Mouse (Mus musculus) layer of hippocampus, postnatal 14 days (tissue): Measurements from ENCODE around the gene St13. TPM values are rescaled to one million over a fixed set of nuclear protein-coding genes. Genes with fewer than 3 reads are reported as not detected.
"Not testable (repeated sequence)": the region's sequence is repeated elsewhere in the genome, so short reads cannot be mapped to it uniquely, and the experiment has no call there.

Source experiments
- DNase-seq, 2 experiments: peaks; one replicate each; pipeline ENCODE4 v3.0.0; 2021 to 2022; ENCODE audit warnings: low spot score in 2 of 2, mixed read lengths in 1 of 2
- long read RNA-seq, 2 experiments: library from polyadenylated mRNA; stranded (forward); transcript quantifications; one replicate each; pipeline ENCODE4 v2.0.0; 2021
- total RNA-seq, 2 experiments: library from RNA; stranded (reverse); gene quantifications; 2 replicates each; pipeline ENCODE4 v1.2.3; 2021

The St13 gene
- total RNA-seq, result 100 to 1,000 TPM; 155 to 183 TPM
- long read RNA-seq, experiment 1, transcript St13-205 (12 exons, 3,346 nt), result major isoform, 108 of 127 reads
- long read RNA-seq, experiment 1, partial matches to known transcripts, result 6 of 127 reads
- long read RNA-seq, experiment 1, other reads (novel, unspliced or antisense), result 13 of 127 reads
- long read RNA-seq, experiment 2, transcript St13-205 (12 exons, 3,346 nt), result major isoform, 136 of 154 reads
- long read RNA-seq, experiment 2, partial matches to known transcripts, result 8 of 154 reads
- long read RNA-seq, experiment 2, other reads (novel, unspliced or antisense), result 10 of 154 reads

GRCm38 (mm10) chr15:81399638-81400315, at the start of gene St13, which contains the start of gene Xpnpep3:
St13 (minus strand) TSS chr15:81400077.
Xpnpep3 (plus strand) TSS chr15:81400138.
- DNase-seq, result peak; percentile 97 to 99

DNA sequence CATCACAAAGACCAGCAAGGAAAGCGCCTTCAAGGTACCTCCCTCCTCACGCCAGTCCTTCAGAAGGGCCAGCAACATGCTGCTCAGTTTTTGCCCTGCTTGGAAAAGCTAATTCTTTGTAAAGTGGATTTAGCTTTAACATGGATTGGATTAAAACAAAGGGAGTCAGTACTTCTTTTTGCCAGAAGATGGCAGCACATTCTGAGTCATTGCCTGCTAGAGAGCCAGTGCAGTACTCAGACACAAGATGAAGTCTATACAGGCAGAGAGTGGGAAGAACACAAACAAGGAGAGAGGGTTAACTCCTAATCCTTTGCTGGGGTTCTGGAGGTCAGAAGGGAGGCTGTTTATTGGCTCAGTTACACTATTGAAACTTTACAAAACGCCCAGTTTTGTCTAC, 48.6 kb upstream of the St13 start:
- peak; percentile 55 to 84 for DNase-seq

- no peak for DNase-seq
These were observed 39.4 kb upstream of the St13 start for GRCm38 (mm10) chr15:81439236-81439635.

- no peak for DNase-seq
These were observed 38.5 kb upstream of the St13 start for GRCm38 (mm10) chr15:81438345-81438744.

DNA sequence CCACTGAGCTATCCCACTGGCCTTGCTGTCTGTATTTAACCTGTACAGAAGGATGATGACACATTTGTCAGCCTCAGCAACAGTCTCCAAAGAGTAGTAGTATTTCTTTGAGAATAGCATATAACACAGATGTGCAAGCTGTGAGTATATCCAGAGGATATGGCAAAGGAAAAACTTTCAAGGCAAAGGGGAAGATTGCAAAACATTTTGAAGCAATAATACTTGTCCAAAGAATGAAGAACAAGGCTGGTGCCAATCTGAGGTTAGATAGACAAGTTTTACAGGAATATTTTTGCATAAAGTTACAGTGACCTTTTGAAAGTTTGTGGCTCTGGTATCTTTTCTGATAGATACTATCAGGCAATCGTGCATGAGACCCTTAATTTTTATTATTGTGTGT, 31.3 kb upstream of the St13 start:
- no peak for DNase-seq

DNA sequence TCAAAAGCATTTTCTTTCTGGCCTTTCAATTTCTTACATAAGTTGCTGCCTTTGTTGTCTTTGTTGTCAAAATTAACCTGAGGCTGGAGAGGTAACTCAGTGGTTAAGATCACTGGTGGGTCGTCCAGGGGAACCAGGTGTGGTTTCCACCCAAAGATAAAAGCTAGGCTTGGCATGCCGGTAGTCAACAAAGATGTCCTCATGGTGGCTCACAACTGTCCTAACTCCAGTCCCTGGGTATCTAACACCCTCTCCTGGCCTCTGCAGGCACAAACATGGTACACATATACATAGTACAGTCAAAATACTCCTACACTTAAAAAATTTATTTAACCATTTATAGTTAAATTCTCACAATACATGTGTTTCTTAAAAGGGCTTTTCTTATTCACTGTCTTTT, 28.1 kb upstream of the St13 start:
- DNase-seq, result no peak

GRCm38 (mm10) chr15:81425311-81425710, 25.4 kb upstream of the St13 start:
- no peak for DNase-seq

DNA sequence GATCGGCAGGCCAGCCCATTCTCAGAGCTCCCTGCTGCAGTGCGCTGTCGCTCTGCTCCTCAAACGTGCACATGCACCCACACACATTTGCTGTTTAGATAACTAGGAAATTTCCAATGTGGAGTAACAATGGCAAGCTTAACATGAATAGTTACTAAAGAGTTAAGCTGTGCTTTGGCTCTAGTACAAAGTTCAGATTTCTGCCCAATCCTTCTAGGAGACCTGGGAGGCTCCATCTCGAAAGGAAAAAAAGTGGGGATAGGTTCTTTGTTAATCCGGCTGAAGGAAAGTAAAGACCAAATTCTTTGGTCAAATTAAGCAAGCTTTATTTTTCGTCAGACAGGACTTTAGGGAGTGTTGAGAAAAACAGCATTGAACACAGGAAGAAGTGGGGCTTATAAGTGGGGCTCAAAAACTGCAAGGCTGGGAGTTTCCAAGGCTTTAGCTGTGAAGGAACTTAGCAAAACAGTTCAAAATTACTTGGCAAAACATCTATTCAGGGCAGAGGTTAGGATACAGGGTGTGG, 22.3 kb upstream of the St13 start:
- DNase-seq, result peak; percentile 5 to 9

- DNase-seq, result no peak
These were observed 21.6 kb upstream of the St13 start for GRCm38 (mm10) chr15:81421454-81421853.

- no peak for DNase-seq
These were observed 18.2 kb upstream of the St13 start for GRCm38 (mm10) chr15:81418065-81418464.

GRCm38 (mm10) chr15:81416763-81417310, 17.0 kb upstream of the St13 start:
- DNase-seq, result not testable (repeated sequence)

- no peak for DNase-seq
These were observed 8.3 kb upstream of the St13 start, which contains the start of gene Dnajb7 for GRCm38 (mm10) chr15:81408199-81408598. Dnajb7 (minus strand) TSS chr15:81408299.

DNA sequence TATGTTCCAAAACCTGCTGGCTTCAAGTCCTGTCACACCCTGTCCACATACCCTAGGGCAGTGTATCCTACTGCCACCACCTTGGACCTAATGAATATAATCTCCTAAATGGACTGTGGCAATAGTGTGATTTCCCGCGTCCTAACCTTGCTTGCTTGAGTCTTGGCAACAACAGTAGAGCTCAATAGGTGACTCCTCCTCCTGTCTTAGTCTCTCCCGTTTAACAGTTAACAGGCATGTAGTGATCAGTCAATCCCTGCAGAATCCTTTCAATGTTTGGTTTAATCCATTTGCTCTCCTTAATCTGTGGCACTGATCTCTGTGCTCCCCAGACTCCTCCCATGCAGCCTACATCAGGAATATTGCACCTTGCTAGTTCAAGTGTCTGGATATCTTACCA, 5.1 kb upstream of the St13 start:
- no peak for DNase-seq

DNA sequence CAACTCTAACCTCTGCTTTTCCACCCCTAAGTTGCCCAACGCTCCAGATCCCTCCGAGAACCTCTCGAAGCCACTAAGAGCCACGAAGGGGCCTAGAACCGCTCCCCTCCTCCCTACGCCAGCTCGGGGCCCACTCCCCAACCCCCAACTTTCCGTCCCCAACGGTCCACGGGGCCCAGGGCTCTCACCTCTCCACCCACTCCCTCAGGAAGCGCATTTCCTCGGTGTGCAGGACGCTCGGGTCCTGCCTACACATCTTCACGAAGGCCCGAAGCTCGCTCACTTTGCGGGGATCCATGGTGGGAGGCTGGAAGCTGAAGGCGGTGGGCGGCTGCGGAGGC, 610 bp downstream of the St13 start:
- no peak for DNase-seq

- DNase-seq, result no peak
These were observed 1.7 kb downstream of the St13 start for GRCm38 (mm10) chr15:81398189-81398588.

- DNase-seq, result no peak
These were observed 5.5 kb downstream of the St13 start for GRCm38 (mm10) chr15:81394211-81394915.

- peak; percentile 19 to 61 for DNase-seq
These were observed 6.9 kb downstream of the St13 start for GRCm38 (mm10) chr15:81392997-81393396.

DNA sequence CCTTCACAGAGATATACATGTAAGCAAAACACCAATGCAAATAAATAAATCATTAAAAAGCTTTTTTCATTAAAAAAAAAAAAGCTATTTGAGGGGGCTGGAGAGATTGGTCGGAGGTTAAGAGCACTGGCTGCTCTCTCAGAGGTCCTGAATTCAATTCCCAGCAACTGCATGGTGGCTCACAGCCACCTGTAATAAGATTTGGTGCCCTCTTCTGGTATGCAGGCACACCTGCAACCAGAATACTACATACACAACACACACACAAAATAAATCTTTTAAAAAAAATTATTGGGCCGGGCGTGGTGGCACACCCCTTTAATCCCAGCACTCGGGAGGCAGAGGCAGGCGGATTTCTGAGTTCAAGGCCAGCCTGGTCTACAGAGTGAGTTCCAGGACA, 13.6 kb downstream of the St13 start:
- no peak for DNase-seq

DNA sequence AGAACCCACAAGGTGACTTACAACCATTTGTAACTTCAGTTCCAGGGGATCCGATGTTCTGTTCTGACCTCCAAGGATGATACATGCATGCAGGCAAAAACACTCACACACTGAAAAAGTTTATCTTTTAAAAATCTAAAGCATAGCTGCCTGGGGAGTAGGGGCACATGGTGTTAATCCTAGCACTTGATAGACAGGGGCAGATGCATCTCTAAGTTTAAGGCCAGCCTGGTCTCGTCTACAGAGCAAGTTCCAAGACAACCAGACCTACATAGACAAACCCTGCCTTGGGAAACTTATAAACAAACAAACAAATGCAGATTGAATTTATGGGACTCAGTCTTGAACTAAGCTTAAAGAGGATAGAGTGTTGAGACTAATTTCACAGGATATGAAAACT, 21.0 kb downstream of the St13 start:
- no peak for DNase-seq

GRCm38 (mm10) chr15:81374621-81375020, 25.3 kb downstream of the St13 start:
- DNase-seq, result no peak

- no peak for DNase-seq
These were observed 29.5 kb downstream of the St13 start for GRCm38 (mm10) chr15:81370356-81370755.

DNA sequence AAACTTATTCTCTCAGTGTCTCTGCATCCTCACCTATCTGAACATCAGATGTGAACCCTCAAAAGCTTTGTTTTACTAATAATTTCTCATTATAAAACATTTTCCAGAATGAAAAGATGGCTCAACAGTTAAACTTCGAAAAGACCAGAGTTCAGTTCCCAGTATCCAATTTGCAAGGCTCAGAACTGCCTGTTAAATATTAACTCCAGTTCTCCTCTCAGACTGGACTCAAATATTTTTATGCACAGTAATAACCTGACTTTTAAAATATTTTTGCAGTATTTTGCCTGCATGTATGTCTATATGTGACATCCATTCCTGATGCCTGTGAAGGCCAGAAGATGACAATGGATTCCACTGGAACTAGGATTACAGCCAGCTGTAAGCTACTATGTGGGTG, 31.3 kb downstream of the St13 start:
- no peak for DNase-seq
